Mouse (Mus musculus) lung, postnatal 0 days (tissue): Measurements from ENCODE around the gene Slc23a2.

Experiments used
- CTCF ChIP-seq: IDR thresholded peaks from 2 replicates; pipeline ENCODE4 v1.5.1; 2016; ENCODE audit warnings: antibody characterized with exemption, mild to moderate bottlenecking
- EP300 ChIP-seq: IDR thresholded peaks from 2 replicates; pipeline ENCODE4 v1.6.1; 2016; ENCODE audit warnings: antibody characterized with exemption, mild to moderate bottlenecking, control low read depth

DNA sequence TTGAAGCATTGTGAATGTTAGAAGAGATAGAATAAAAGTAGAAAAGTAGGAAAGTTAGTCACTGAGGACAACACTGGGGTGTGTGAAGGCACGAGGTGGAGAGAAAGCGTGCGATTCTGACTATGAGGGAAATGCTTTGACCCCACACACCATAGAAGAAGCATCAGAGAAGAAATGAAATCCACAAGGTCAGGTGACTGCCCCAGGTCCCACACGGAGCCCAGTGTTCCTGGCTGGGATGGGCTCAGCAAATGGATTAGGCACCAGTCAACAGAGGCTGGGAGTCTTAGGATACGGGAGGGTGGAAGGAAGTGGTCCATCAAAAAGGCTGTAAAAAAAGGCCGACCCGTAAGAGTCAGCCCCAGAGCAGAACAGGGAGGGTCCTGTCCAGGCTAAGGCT, 124.5 kb downstream of the Slc23a2 start:
- TF ChIP-seq EP300 = no peak
- no peak for TF ChIP-seq CTCF
